Mouse (Mus musculus): ENCODE measurements around the gene Dennd2c.

- TF ChIP-seq CTCF (IDR thresholded peaks at IDR 0.05; ENCODE audit: low read depth) (no peak; the same call in 1 of the 2 replicates), EP300 (optimal IDR thresholded peaks at IDR 0.05) (no peak)
Measured at GRCm38 (mm10) chr3:103102454-103103390, at the start of gene Dennd2c.

Data from stomach, postnatal 0 days (tissue).